Mouse (Mus musculus) ES-Bruce4 (cell line): ENCODE results near the gene Rpl18.

Experiments used
- CTCF ChIP-seq: IDR thresholded peaks from one replicate; pipeline ENCODE4 v1.8.1; 2011; ENCODE audit warnings: low read depth, low read length
- POLR2A ChIP-seq: IDR thresholded peaks from one replicate; pipeline ENCODE4 v1.8.1; 2011; ENCODE audit warnings: low read length; ENCODE audit not compliant: insufficient read depth

DNA sequence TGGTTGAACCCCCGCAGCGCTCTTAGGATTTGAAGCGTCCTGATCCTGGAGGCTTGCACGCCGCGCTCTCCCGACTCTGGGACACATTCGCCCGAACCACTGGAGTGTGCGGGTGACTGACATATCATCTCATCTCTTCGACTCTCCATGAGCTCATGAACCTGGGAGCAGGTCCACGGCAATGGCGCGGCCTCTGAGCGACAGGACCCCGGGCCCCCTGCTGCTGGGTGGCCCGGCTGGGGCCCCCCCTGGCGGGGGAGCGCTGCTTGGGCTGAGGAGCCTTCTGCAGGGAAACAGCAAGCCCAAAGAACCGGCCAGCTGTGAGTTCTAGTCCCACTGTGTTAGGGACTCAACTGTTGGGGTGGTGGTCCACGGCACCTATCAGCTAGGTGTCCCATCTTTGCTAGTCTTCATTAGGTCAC lies 9.8 kb upstream of the Rpl18 start:
- TF ChIP-seq POLR2A (no peak), CTCF (no peak)
